Mouse (Mus musculus): ENCODE data around the gene Gm28043. TPM values are rescaled to one million over a fixed set of nuclear protein-coding genes. Genes with fewer than 3 reads are reported as not detected.
A peak's percentile ranks its signal among the peaks of the same experiment; 100 is the strongest.

Gm28043 gene
- polyA plus RNA-seq, 1 experiment from 2014 or later: 4.0 TPM

GRCm38 (mm10) chr17:29719628-29720575, 105.2 kb downstream of the Gm28043 start:
- Histone ChIP-seq H3K9me3 (replicated peaks) (no peaks in the 10 kb centered on the region), H3K4me2 (no peak overlapping the region), H3K4me3 (no peak overlapping the region), H3K4me1 (peaks cover 32% of the 10 kb centered on the region), H3K27me3 (no peaks in the 10 kb centered on the region), H3K27ac (peak overlapping the region; percentile 35), H3K36me3 (ENCODE audit: poor library complexity, severe bottlenecking) (no peaks in the 10 kb centered on the region), H3K9ac (no peak overlapping the region)
- ATAC-seq: no peak
- 78% methylated on average over 13 of the region's 13 CpGs for WGBS

DNA sequence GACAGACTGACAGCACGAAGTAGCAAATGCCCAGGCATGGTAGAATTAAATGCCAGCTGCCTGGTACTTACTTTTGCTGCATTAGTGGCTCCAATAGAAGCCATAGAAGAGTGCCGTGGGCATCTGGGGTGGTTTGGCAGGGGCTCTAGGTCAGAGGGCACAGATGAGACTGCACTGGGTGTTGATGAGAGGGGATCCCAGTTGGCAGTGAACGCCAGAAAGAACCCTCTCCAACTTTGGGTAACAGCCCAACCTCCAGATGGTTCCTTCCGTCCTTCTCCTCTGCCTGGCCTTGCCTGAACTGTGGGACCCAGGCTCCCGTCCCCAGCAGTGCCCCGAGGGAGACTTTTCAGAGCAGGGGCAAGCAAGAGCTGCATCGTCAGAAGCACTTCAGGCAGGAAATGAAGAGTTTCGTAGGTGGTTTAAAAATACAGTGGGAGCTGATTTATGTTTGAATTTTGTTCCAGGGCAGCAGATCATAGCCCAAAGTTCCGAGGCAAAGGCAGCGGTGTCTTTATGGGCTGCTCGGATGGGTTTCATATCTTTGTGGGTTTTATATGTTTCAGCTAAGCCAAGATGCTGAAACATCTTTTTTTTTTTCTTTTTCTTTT, 106.2 kb downstream of the Gm28043 start:
- Histone ChIP-seq H3K4me2 (no peak overlapping the region), H3K27ac (peak overlapping the region; percentile 35), H3K4me3 (no peak overlapping the region), H3K9me3 (replicated peaks) (no peaks in the 10 kb centered on the region), H3K36me3 (ENCODE audit: poor library complexity, severe bottlenecking) (no peaks in the 10 kb centered on the region), H3K9ac (no peak overlapping the region), H3K27me3 (no peaks in the 10 kb centered on the region), H3K4me1 (peaks cover 28% of the 10 kb centered on the region)
- 77% methylated on average over 11 of the region's 11 CpGs for WGBS
- ATAC-seq: no peak

DNA sequence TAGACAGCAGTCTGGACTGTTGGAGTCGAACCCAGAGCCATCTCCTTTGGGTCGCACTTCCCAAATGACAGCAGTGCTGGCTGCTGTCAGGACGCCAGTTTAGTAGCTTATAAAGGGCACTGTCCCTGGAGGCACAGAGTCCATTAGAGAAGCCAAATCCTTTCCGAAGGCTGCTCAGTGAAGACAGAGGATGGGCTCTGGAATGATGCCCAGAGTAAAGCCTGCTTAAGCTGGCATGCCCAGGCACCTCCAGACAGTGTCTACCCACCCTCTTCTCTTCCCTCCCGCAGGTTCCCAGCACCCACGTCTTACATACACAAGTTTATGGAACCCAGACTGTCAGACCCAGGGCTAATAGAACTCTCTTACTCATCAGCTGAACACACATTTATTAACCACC, 109.9 kb downstream of the Gm28043 start:
- no peak overlapping the region for H3K4me2 ChIP-seq
- 0 out of 2 replicates have a peak, but pooled peaks have one; percentile 10 for ATAC-seq
- H3K27ac ChIP-seq: peak overlapping the region; percentile 15; the same call in 1 of the 2 replicates
- no peaks in the 10 kb centered on the region for H3K27me3 ChIP-seq
- WGBS: 59% methylated on average over 6 of the region's 6 CpGs
- no peaks in the 10 kb centered on the region for H3K36me3 ChIP-seq (ENCODE audit: poor library complexity, severe bottlenecking)
- H3K4me1 ChIP-seq: peaks cover 20% of the 10 kb centered on the region; the same call in 1 of the 2 replicates
- H3K9me3 ChIP-seq (replicated peaks): no peaks in the 10 kb centered on the region
- H3K4me3 ChIP-seq: no peak overlapping the region
- no peak overlapping the region for H3K9ac ChIP-seq

GRCm38 (mm10) chr17:29725027-29725620, 110.4 kb downstream of the Gm28043 start:
- Histone ChIP-seq H3K27me3 (no peaks in the 10 kb centered on the region), H3K4me3 (no peak overlapping the region), H3K9ac (no peak overlapping the region), H3K36me3 (ENCODE audit: poor library complexity, severe bottlenecking) (no peaks in the 10 kb centered on the region), H3K4me2 (no peak overlapping the region), H3K4me1 (peaks cover 24% of the 10 kb centered on the region), H3K27ac (peak overlapping the region; percentile 15; the same call in 1 of the 2 replicates), H3K9me3 (replicated peaks) (no peaks in the 10 kb centered on the region)
- no peak for ATAC-seq
- 70% methylated on average over 6 of the region's 6 CpGs for WGBS

DNA sequence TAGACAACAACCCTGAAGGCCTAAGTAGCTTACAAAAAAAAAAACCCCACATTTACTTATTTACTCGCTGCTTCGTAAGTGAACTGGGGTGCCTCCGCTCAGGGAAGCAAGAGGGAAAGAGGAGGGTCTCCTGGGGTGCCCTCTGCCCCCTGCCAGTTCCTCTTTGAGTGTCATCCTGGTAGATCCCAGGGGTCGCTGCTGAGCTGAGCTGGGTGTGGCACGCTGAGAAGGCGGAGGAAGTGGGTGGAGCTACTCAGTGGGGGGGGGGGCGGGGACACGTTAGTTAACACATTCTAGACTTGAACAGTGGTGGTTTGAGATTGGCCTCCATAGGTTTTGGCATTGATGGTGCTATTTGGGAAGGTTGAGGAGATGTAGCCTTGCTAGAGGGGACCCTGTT, 113.4 kb downstream of the Gm28043 start:
- Histone ChIP-seq H3K4me1 (peaks cover 42% of the 10 kb centered on the region), H3K4me2 (no peak overlapping the region), H3K36me3 (ENCODE audit: poor library complexity, severe bottlenecking) (no peaks in the 10 kb centered on the region), H3K4me3 (no peak overlapping the region), H3K9me3 (replicated peaks) (no peaks in the 10 kb centered on the region; the same call in 1 of the 2 replicates), H3K27ac (no peak overlapping the region), H3K9ac (no peak overlapping the region), H3K27me3 (no peaks in the 10 kb centered on the region)
- ATAC-seq: no peak
- WGBS: 67% methylated on average over 7 of the region's 8 CpGs

GRCm38 (mm10) chr17:29730510-29731265, 116.0 kb downstream of the Gm28043 start:
- H3K36me3 ChIP-seq (ENCODE audit: poor library complexity, severe bottlenecking): no peaks in the 10 kb centered on the region
- WGBS: 7% methylated on average over 13 of the region's 13 CpGs
- peak; percentile 68 for ATAC-seq
- peaks cover 42% of the 10 kb centered on the region for H3K4me1 ChIP-seq
- peak overlapping the region; percentile 92 for H3K27ac ChIP-seq
- peak overlapping the region; percentile 17 for H3K4me2 ChIP-seq
- no peaks in the 10 kb centered on the region; the same call in 1 of the 2 replicates for H3K9me3 ChIP-seq (replicated peaks)
- H3K4me3 ChIP-seq: no peak overlapping the region
- no peaks in the 10 kb centered on the region for H3K27me3 ChIP-seq
- no peak overlapping the region for H3K9ac ChIP-seq

DNA sequence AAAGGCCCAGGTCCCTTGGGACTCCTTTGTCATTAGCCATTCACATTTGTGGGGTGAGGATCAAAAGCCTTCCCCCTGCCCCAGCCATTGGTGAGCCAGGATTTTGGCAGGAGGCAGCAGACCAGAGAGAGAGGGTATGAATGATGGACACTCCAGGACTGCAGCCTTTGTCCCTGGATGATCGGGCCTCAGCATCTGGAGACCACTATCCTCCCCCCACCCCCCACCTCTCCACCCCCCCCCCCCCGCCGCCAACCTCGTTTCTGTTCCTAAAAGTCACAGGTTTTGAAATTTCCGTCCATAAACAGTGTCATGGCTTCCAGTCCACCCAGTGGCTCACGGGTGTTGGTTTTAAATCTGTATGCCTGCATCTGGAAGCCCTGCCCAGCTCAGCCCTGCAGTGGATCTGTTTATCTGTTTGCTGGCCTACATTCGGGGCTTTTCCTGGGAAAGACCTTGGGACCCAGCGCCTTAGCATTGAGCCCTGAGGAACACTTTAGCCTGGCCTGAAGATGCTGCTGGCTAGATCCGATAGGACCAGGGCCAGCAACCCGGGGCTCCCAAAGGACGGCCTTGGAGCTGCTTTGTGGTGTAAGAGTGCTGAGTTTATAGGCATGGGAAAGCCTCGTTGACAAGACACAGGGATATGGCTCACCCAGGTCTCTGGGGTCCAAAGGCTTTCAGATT, 116.7 kb downstream of the Gm28043 start:
- H3K36me3 ChIP-seq (ENCODE audit: poor library complexity, severe bottlenecking): no peaks in the 10 kb centered on the region
- WGBS: 36% methylated on average over 12 of the region's 12 CpGs
- peak overlapping the region; percentile 92 for H3K27ac ChIP-seq
- no peaks in the 10 kb centered on the region; the same call in 1 of the 2 replicates for H3K9me3 ChIP-seq (replicated peaks)
- 0 out of 2 replicates have a peak overlapping the region, but pooled peaks have one; percentile 10 for H3K9ac ChIP-seq
- no peak overlapping the region for H3K4me2 ChIP-seq
- peaks cover 49% of the 10 kb centered on the region for H3K4me1 ChIP-seq
- no peak overlapping the region for H3K4me3 ChIP-seq
- no peaks in the 10 kb centered on the region for H3K27me3 ChIP-seq
- no peak; the same call in 1 of the 2 replicates for ATAC-seq

DNA sequence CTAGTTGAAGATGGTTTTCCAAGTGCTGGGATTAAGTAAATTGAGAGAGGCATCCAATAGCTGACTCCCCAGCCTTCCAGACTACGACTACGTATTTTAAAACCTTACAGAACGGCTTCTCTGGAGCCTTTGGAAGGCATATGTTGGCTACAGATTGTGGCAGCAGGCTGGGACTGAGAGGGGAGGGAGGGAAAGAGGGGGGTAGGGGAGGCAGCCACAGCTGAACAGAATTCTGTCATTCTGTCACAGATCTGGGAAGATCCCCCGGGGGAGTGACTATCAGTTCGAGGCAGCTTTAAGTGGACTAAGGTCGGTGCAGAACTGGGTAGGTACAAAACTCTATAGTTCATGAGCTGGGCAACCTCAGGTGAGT, 117.3 kb downstream of the Gm28043 start:
- Histone ChIP-seq H3K9me3 (replicated peaks) (no peaks in the 10 kb centered on the region; the same call in 1 of the 2 replicates), H3K4me3 (no peak overlapping the region), H3K27ac (peak overlapping the region; percentile 92), H3K9ac (no peak overlapping the region), H3K27me3 (no peaks in the 10 kb centered on the region), H3K36me3 (ENCODE audit: poor library complexity, severe bottlenecking) (no peaks in the 10 kb centered on the region), H3K4me2 (no peak overlapping the region), H3K4me1 (peaks cover 55% of the 10 kb centered on the region)
- peak; percentile 55; the same call in 1 of the 2 replicates for ATAC-seq
- 47% methylated on average over 6 of the region's 6 CpGs for WGBS

DNA sequence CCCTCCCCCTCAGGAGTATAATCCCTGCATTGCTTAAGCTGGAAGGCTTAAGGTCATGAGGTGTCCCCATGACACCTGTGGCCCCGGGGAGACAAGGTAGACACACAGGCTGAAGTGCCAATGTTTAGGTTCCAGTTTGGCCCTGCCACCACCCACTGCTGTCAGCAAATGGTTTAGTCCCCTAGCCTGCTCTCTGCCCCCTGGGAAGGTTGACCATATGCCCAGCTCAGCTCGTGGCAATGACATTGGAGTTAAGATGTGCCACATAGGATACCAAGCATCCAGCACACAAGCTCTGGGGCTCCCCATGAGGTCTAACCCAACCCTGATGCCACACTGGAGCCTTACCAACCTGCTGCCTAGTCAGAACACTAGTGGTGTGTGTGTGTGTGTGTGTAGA, 117.8 kb downstream of the Gm28043 start:
- no peak overlapping the region for H3K4me2 ChIP-seq
- ATAC-seq: no peak
- no peak overlapping the region for H3K9ac ChIP-seq
- H3K27me3 ChIP-seq: no peaks in the 10 kb centered on the region
- no peak overlapping the region for H3K4me3 ChIP-seq
- peaks cover 59% of the 10 kb centered on the region for H3K4me1 ChIP-seq
- no peaks in the 10 kb centered on the region; the same call in 1 of the 2 replicates for H3K9me3 ChIP-seq (replicated peaks)
- H3K36me3 ChIP-seq (ENCODE audit: poor library complexity, severe bottlenecking): no peaks in the 10 kb centered on the region
- WGBS: 79% methylated on average over 2 of the region's 2 CpGs
- peak overlapping the region; percentile 92 for H3K27ac ChIP-seq

GRCm38 (mm10) chr17:29736448-29737014, 121.9 kb downstream of the Gm28043 start:
- Histone ChIP-seq H3K27me3 (no peaks in the 10 kb centered on the region), H3K9me3 (replicated peaks) (no peaks in the 10 kb centered on the region; the same call in 1 of the 2 replicates), H3K27ac (peak overlapping the region; percentile 80), H3K36me3 (ENCODE audit: poor library complexity, severe bottlenecking) (no peaks in the 10 kb centered on the region), H3K4me2 (peak overlapping the region; percentile 10; the same call in 1 of the 2 replicates), H3K4me1 (peaks cover 54% of the 10 kb centered on the region), H3K9ac (0 out of 2 replicates have a peak overlapping the region, but pooled peaks have one; percentile 26), H3K4me3 (no peak overlapping the region)
- WGBS: 10% methylated on average over 15 of the region's 15 CpGs
- peak; percentile 43; the same call in 1 of the 2 replicates for ATAC-seq

Data from forebrain, embryonic 13.5 days (tissue).